20 mouse cellular contexts compared by ENCODE assay signal in the genomic region with DNA sequence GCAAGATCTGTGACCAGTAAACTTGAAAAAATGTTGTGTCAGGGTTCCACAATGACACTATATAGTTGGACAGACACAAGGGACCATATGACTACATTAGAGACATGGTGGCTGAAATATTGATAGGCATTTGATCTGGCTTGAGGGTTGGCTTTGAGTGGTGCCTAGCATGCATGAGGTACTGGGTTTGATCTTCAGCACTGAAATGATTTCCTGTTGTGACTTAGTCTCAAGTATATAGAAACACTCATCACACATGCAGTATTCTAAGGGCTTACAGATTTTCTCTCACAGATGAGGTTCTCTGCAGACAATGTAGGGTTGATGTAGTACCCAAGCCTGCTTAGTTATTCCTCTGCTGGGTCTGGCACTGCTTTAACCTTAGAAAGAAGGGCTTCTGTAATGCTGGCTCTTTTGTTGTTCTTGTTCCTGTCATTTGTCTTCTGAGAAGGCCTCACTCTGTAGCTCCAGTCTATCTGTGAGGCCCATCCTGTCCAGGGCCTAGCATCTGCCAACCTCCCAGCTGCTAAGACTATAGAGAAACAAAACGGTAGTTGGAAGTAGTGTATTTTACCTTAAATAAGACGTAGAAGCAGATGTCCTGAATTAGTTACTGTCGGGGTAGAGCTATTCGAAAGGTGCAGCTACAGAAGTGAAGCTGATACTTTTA. TPM values are rescaled to one million over a fixed set of nuclear protein-coding genes. Genes with fewer than 3 reads are reported as not detected.
DNase-seq lines count a peak whose midpoint lies in the region; ATAC-seq and TF ChIP-seq lines count a peak whose summit lies in the region.
"Had no signal": no experiment of that assay in that cellular context is flagged by ENCODE, and none has a peak within 500 bp of the region (broad histone marks: within the 10 kb centered on the region; RNA-seq: fewer than 3 reads in every experiment).

No protein-coding gene starts in this region.

- TF ChIP-seq CTCF in heart, adult 2 months (IDR thresholded peaks at IDR 0.05) = no peak

- H3K27ac ChIP-seq in heart, adult 2 months = no peak overlapping the region
- H3K27ac ChIP-seq: embryonic facial prominence, embryonic 10.5 days; embryonic facial prominence, embryonic 12.5 days; forebrain, embryonic 13.5 days; forebrain, embryonic 15.5 days had no signal

- H3K4me3 ChIP-seq in heart, adult 2 months = no peak overlapping the region
- H3K4me3 ChIP-seq: embryonic facial prominence, embryonic 10.5 days; embryonic facial prominence, embryonic 12.5 days; forebrain, embryonic 13.5 days; forebrain, embryonic 15.5 days had no signal

- H3K36me3 ChIP-seq in heart, adult 2 months (ENCODE audit: control insufficient read depth, insufficient read depth, low read length) = 0 out of 2 replicates have a peak, but pooled peaks cover 3% of the 10 kb centered on the region
- H3K36me3 ChIP-seq: embryonic facial prominence, embryonic 12.5 days had no signal

- no peaks in the 10 kb centered on the region for H3K27me3 ChIP-seq in heart, adult 2 months (ENCODE audit: control insufficient read depth, insufficient read depth, low read length)
- H3K27me3 ChIP-seq: embryonic facial prominence, embryonic 12.5 days; forebrain, embryonic 13.5 days; forebrain, embryonic 15.5 days had no signal

- intact Hi-C loops in heart, adult 2 months (cut with DNase I) = no loop called here

- peaks cover 12% of the 10 kb centered on the region for H3K79me2 ChIP-seq in heart, adult 2 months (replicated peaks; ENCODE audit: control insufficient read depth, insufficient read depth, low read length)

- ATAC-seq in CD4-positive, CD25-positive, alpha-beta regulatory T cell, adult 4 months = peak; percentile 64
- ATAC-seq in activated CD4-positive, CD25-positive, alpha-beta regulatory T cell, adult 4 months = peak; percentile 65
- ATAC-seq: forebrain, embryonic 13.5 days; forebrain, embryonic 15.5 days; forebrain, postnatal 0 days had no signal

- H3K9ac ChIP-seq in heart, adult 2 months (ENCODE audit: low read depth, low read length) = no peak overlapping the region
- H3K9ac ChIP-seq: embryonic facial prominence, embryonic 12.5 days; forebrain, embryonic 13.5 days; forebrain, embryonic 15.5 days; forebrain, postnatal 0 days had no signal

- WGBS in heart, adult 2 months = 74% methylated on average over 4 of the region's 4 CpGs

- TF ChIP-seq EP300 in heart, adult 2 months (IDR thresholded peaks at IDR 0.05; ENCODE audit: insufficient read depth, low read depth, low read length) = no peak

- peaks cover 6% of the 10 kb centered on the region for H3K4me1 ChIP-seq in heart, adult 2 months (ENCODE audit: control insufficient read depth, insufficient read depth, low read length)
- H3K4me1 ChIP-seq: embryonic facial prominence, embryonic 10.5 days; forebrain, embryonic 13.5 days had no signal

- no peak for TF ChIP-seq POLR2A in heart, adult 2 months (IDR thresholded peaks at IDR 0.05; ENCODE audit: insufficient read depth, low read depth, low read length)

- DNase-seq in CD4-positive, CD25-positive, alpha-beta regulatory T cell, adult 2 months (ENCODE audit: low read depth, low spot score) = peak; percentile 42
- DNase-seq in naive thymus-derived CD4-positive, alpha-beta T cell, adult 2 months (ENCODE audit: low read depth) = peak; percentile 50
- DNase-seq in heart, adult 2 months = no peak
- DNase-seq in right cerebral cortex, postnatal 4 days = no peak
- no peak for DNase-seq in cerebellum, adult 8-10 months
- DNase-seq: adrenal gland, adult 2 months; adrenal gland, postnatal 10 days; adrenal gland, postnatal 25 days; cerebellum, adult 11 months; cerebellum, adult 18-20 months; cerebellum, adult 9-10 months; cerebellum, postnatal 10 days; cerebellum, postnatal 25 days; forebrain, postnatal 0 days had no signal

RNA-seq across cellular contexts. Expression of gene Cdk17, which starts 44.7 kb away (rescaled TPM):
- polyA plus RNA-seq in CD4-positive, CD25-positive, alpha-beta regulatory T cell, adult 4 months (2017; shearing (Covaris generic)) = 10 to 100 TPM; 42.2 to 62.3 TPM
- 10 to 100 TPM; 32.3 to 44.2 TPM for polyA plus RNA-seq in activated CD4-positive, CD25-positive, alpha-beta regulatory T cell, adult 4 months (2017; shearing (Covaris generic))
- total RNA-seq in heart, adult 2 months (2021) = 10 to 100 TPM; 14.3 to 18.8 TPM
- 16.6 and 22.5 TPM in 2 replicates for polyA plus RNA-seq in heart, adult 2 months (2012; rRNA removed)

Comparison
In these comparisons a context has a peak if more than half of its experiments do, and no peak if none do; other contexts are left out.
1. DNase-seq: peak in CD4-positive, CD25-positive, alpha-beta regulatory T cell, adult 2 months (single experiment) and naive thymus-derived CD4-positive, alpha-beta T cell, adult 2 months (single experiment); none in heart, adult 2 months (0 of 2), right cerebral cortex, postnatal 4 days (single experiment) and cerebellum, adult 8-10 months (single experiment).